17 mouse cellular contexts compared by ENCODE assay signal in genomic region chr1:162412787-162413429, GRCm38 (mm10).
DNase-seq lines count a peak whose midpoint lies in the region; ATAC-seq lines count a peak whose summit lies in the region.
"Had no signal": no experiment of that assay in that cellular context is flagged by ENCODE, and none has a peak within 500 bp of the region (broad histone marks: within the 10 kb centered on the region; RNA-seq: fewer than 3 reads in every experiment).

No protein-coding gene starts in this region.

- peak; percentile 46 for DNase-seq in cerebellum, adult 9-10 months
- no peak for DNase-seq in cerebellum, postnatal 4 days (ENCODE audit: low spot score in 2 of 2)
- no peak for DNase-seq in midbrain, embryonic 10.5 days (ENCODE audit: low spot score)
- no peak for DNase-seq in heart, adult 8-10 months (ENCODE audit: low spot score)
- DNase-seq: adrenal gland, postnatal 14 days; gastrocnemius, postnatal 10 days; right cerebral cortex, adult 18-20 months had no signal

- no peaks in the 10 kb centered on the region for H3K36me3 ChIP-seq in midbrain, embryonic 12.5 days
- no peaks in the 10 kb centered on the region for H3K36me3 ChIP-seq in midbrain, embryonic 10.5 days
- H3K36me3 ChIP-seq in hindbrain, embryonic 13.5 days, result no peaks in the 10 kb centered on the region
- no peaks in the 10 kb centered on the region for H3K36me3 ChIP-seq in neural tube, embryonic 14.5 days (ENCODE audit: control insufficient read depth, insufficient read depth, low read length)
- H3K36me3 ChIP-seq in heart, embryonic 12.5 days, result no peaks in the 10 kb centered on the region
- H3K36me3 ChIP-seq: embryonic facial prominence, embryonic 12.5 days; intestine, embryonic 15.5 days; limb, embryonic 12.5 days had no signal

- peak; percentile 57 for ATAC-seq in midbrain, embryonic 12.5 days (ENCODE audit: low FRiP score, low read depth)
- ATAC-seq in hindbrain, embryonic 13.5 days (ENCODE audit: low FRiP score), result peak; percentile 67
- 0 out of 2 replicates have a peak, but pooled peaks have one; percentile 32 for ATAC-seq in neural tube, embryonic 14.5 days (ENCODE audit: low read depth)
- ATAC-seq in heart, embryonic 12.5 days (ENCODE audit: insufficient number of reproducible peaks, low FRiP score), result no peak
- ATAC-seq: intestine, embryonic 15.5 days had no signal

- H3K4me2 ChIP-seq in midbrain, embryonic 12.5 days (replicated peaks), result no peak overlapping the region
- peak overlapping the region; percentile 15; the same call in 1 of the 2 replicates for H3K4me2 ChIP-seq in hindbrain, embryonic 13.5 days
- H3K4me2 ChIP-seq in neural tube, embryonic 14.5 days (ENCODE audit: low read depth, low read length), result no peak overlapping the region
- no peak overlapping the region for H3K4me2 ChIP-seq in heart, embryonic 12.5 days
- H3K4me2 ChIP-seq: embryonic facial prominence, embryonic 12.5 days; heart, embryonic 11.5 days; intestine, embryonic 15.5 days; limb, embryonic 12.5 days had no signal

- H3K27me3 ChIP-seq in midbrain, embryonic 12.5 days, result no peaks in the 10 kb centered on the region
- H3K27me3 ChIP-seq in midbrain, embryonic 10.5 days (ENCODE audit: low read depth, poor library complexity, severe bottlenecking), result no peaks in the 10 kb centered on the region
- H3K27me3 ChIP-seq in hindbrain, embryonic 13.5 days, result no peaks in the 10 kb centered on the region
- no peaks in the 10 kb centered on the region for H3K27me3 ChIP-seq in neural tube, embryonic 14.5 days (ENCODE audit: control insufficient read depth, insufficient read depth, low read length)
- H3K27me3 ChIP-seq in heart, embryonic 12.5 days (replicated peaks), result no peaks in the 10 kb centered on the region
- H3K27me3 ChIP-seq: embryonic facial prominence, embryonic 12.5 days; intestine, embryonic 15.5 days; limb, embryonic 12.5 days had no signal

- H3K9me3 ChIP-seq in midbrain, embryonic 12.5 days, result no peaks in the 10 kb centered on the region
- no peaks in the 10 kb centered on the region for H3K9me3 ChIP-seq in midbrain, embryonic 10.5 days (replicated peaks)
- H3K9me3 ChIP-seq in hindbrain, embryonic 13.5 days, result no peaks in the 10 kb centered on the region
- H3K9me3 ChIP-seq in neural tube, embryonic 14.5 days (ENCODE audit: control insufficient read depth, low read length), result no peaks in the 10 kb centered on the region
- no peaks in the 10 kb centered on the region for H3K9me3 ChIP-seq in heart, embryonic 12.5 days (replicated peaks)
- H3K9me3 ChIP-seq: embryonic facial prominence, embryonic 12.5 days; intestine, embryonic 15.5 days; limb, embryonic 12.5 days had no signal

- H3K4me1 ChIP-seq in midbrain, embryonic 12.5 days, result peaks cover 7% of the 10 kb centered on the region; the same call in 1 of the 2 replicates
- H3K4me1 ChIP-seq in midbrain, embryonic 10.5 days, result peaks cover 5% of the 10 kb centered on the region; the same call in 1 of the 2 replicates
- H3K4me1 ChIP-seq in hindbrain, embryonic 13.5 days (replicated peaks), result peaks cover 30% of the 10 kb centered on the region
- peaks cover 3% of the 10 kb centered on the region; the same call in 1 of the 2 replicates for H3K4me1 ChIP-seq in neural tube, embryonic 14.5 days (ENCODE audit: control insufficient read depth, insufficient read depth, low read length)
- H3K4me1 ChIP-seq in heart, embryonic 12.5 days (replicated peaks), result no peaks in the 10 kb centered on the region
- H3K4me1 ChIP-seq: embryonic facial prominence, embryonic 12.5 days; intestine, embryonic 15.5 days; limb, embryonic 12.5 days had no signal

- H3K27ac ChIP-seq in midbrain, embryonic 12.5 days (replicated peaks), result peak overlapping the region; percentile 30; the same call in 1 of the 2 replicates
- no peak overlapping the region for H3K27ac ChIP-seq in midbrain, embryonic 10.5 days (replicated peaks)
- H3K27ac ChIP-seq in hindbrain, embryonic 13.5 days, result peak overlapping the region; percentile 75
- H3K27ac ChIP-seq in neural tube, embryonic 14.5 days (ENCODE audit: low read depth, low read length), result peak overlapping the region; percentile 48
- H3K27ac ChIP-seq in heart, embryonic 12.5 days (ENCODE audit: poor library complexity, severe bottlenecking), result no peak overlapping the region
- H3K27ac ChIP-seq: embryonic facial prominence, embryonic 12.5 days; intestine, embryonic 15.5 days; limb, embryonic 12.5 days; liver, embryonic 14.5 days had no signal

- H3K9ac ChIP-seq in midbrain, embryonic 12.5 days (replicated peaks), result no peak overlapping the region
- peak overlapping the region; percentile 43; the same call in 1 of the 2 replicates for H3K9ac ChIP-seq in hindbrain, embryonic 13.5 days
- H3K9ac ChIP-seq in neural tube, embryonic 14.5 days (replicated peaks; ENCODE audit: low read depth, low read length), result no peak overlapping the region; the same call in 1 of the 2 replicates
- no peak overlapping the region for H3K9ac ChIP-seq in heart, embryonic 12.5 days
- H3K9ac ChIP-seq: embryonic facial prominence, embryonic 12.5 days; intestine, embryonic 15.5 days; limb, embryonic 12.5 days; liver, embryonic 14.5 days had no signal

- H3K4me3 ChIP-seq in midbrain, embryonic 12.5 days, result no peak overlapping the region
- H3K4me3 ChIP-seq in midbrain, embryonic 10.5 days, result no peak overlapping the region
- no peak overlapping the region for H3K4me3 ChIP-seq in hindbrain, embryonic 13.5 days
- H3K4me3 ChIP-seq in neural tube, embryonic 14.5 days (ENCODE audit: low read depth, low read length), result no peak overlapping the region
- no peak overlapping the region for H3K4me3 ChIP-seq in heart, embryonic 12.5 days
- H3K4me3 ChIP-seq: embryonic facial prominence, embryonic 12.5 days; intestine, embryonic 15.5 days; left cerebral cortex, adult 2 months; limb, embryonic 12.5 days had no signal

- 73% methylated on average over 7 of the region's 7 CpGs for WGBS in midbrain, embryonic 12.5 days
- 81% methylated on average over 7 of the region's 7 CpGs for WGBS in midbrain, embryonic 10.5 days
- 30% methylated on average over 7 of the region's 7 CpGs for WGBS in hindbrain, embryonic 13.5 days
- 40% methylated on average over 7 of the region's 7 CpGs for WGBS in neural tube, embryonic 14.5 days
- WGBS in heart, embryonic 12.5 days, result 81% methylated on average over 7 of the region's 7 CpGs

Comparison
In these comparisons a context has a peak if more than half of its experiments do, and no peak if none do; other contexts are left out.
1. H3K27ac ChIP-seq: peak in midbrain, embryonic 12.5 days (single experiment), hindbrain, embryonic 13.5 days (single experiment) and neural tube, embryonic 14.5 days (single experiment); none in midbrain, embryonic 10.5 days (single experiment) and heart, embryonic 12.5 days (single experiment).